Mouse (Mus musculus): ENCODE measurements around the gene Bmpr1a. TPM values are rescaled to one million over a fixed set of nuclear protein-coding genes. Genes with fewer than 3 reads are reported as not detected.
A peak's percentile ranks its signal among the peaks of the same experiment; 100 is the strongest.

Bmpr1a gene
- polyA plus RNA-seq, 1 experiment from 2014 or later = 3.4 TPM

- Histone ChIP-seq H3K4me3 (replicated peaks) (no peak overlapping the region), H3K9ac (no peak overlapping the region), H3K36me3 (no peaks in the 10 kb centered on the region), H3K4me2 (no peak overlapping the region), H3K9me3 (replicated peaks) (no peaks in the 10 kb centered on the region), H3K27ac (no peak overlapping the region), H3K4me1 (replicated peaks) (no peaks in the 10 kb centered on the region), H3K27me3 (no peaks in the 10 kb centered on the region)
- 71% methylated on average over 9 of the region's 9 CpGs for WGBS (ENCODE audit: insufficient replicate concordance)
- ATAC-seq (ENCODE audit: low read depth) (no peak), DNase-seq (no peak)
Observed at GRCm38 (mm10) chr14:34382921-34383704, 120.0 kb downstream of the Bmpr1a start.

GRCm38 (mm10) chr14:34378560-34379331 is 124.4 kb downstream of the Bmpr1a start:
- H3K27me3 ChIP-seq = no peaks in the 10 kb centered on the region
- no peak overlapping the region for H3K4me2 ChIP-seq
- no peak for ATAC-seq (ENCODE audit: low read depth)
- WGBS (ENCODE audit: insufficient replicate concordance) = 61% methylated on average over 11 of the region's 11 CpGs
- H3K27ac ChIP-seq = no peak overlapping the region
- H3K4me3 ChIP-seq (replicated peaks) = no peak overlapping the region
- no peak for DNase-seq
- H3K9me3 ChIP-seq (replicated peaks) = no peaks in the 10 kb centered on the region
- H3K4me1 ChIP-seq (replicated peaks) = 0 out of 2 replicates have a peak, but pooled peaks cover 3% of the 10 kb centered on the region
- H3K36me3 ChIP-seq = no peaks in the 10 kb centered on the region
- no peak overlapping the region for H3K9ac ChIP-seq

GRCm38 (mm10) chr14:34377121-34377520 is 126.0 kb downstream of the Bmpr1a start:
- no peak overlapping the region for H3K27ac ChIP-seq
- 0 out of 2 replicates have a peak, but pooled peaks cover 3% of the 10 kb centered on the region for H3K4me1 ChIP-seq (replicated peaks)
- no peaks in the 10 kb centered on the region for H3K27me3 ChIP-seq
- H3K9me3 ChIP-seq (replicated peaks) = no peaks in the 10 kb centered on the region
- H3K9ac ChIP-seq = no peak overlapping the region
- 45% methylated on average over 4 of the region's 4 CpGs for WGBS (ENCODE audit: insufficient replicate concordance)
- no peak overlapping the region for H3K4me2 ChIP-seq
- DNase-seq (no peak), ATAC-seq (ENCODE audit: low read depth) (no peak)
- peak overlapping the region; percentile 4; the same call in 1 of the 2 replicates for H3K4me3 ChIP-seq (replicated peaks)
- no peaks in the 10 kb centered on the region for H3K36me3 ChIP-seq

GRCm38 (mm10) chr14:34375941-34376340 is 127.2 kb downstream of the Bmpr1a start:
- 80% methylated on average over 5 of the region's 5 CpGs for WGBS (ENCODE audit: insufficient replicate concordance)
- no peak overlapping the region for H3K9ac ChIP-seq
- DNase-seq (no peak), ATAC-seq (ENCODE audit: low read depth) (no peak)
- no peaks in the 10 kb centered on the region for H3K27me3 ChIP-seq
- no peaks in the 10 kb centered on the region for H3K9me3 ChIP-seq (replicated peaks)
- H3K4me1 ChIP-seq (replicated peaks) = 0 out of 2 replicates have a peak, but pooled peaks cover 3% of the 10 kb centered on the region
- H3K36me3 ChIP-seq = no peaks in the 10 kb centered on the region
- peak overlapping the region; percentile 10; the same call in 1 of the 2 replicates for H3K4me2 ChIP-seq
- no peak overlapping the region for H3K27ac ChIP-seq
- H3K4me3 ChIP-seq (replicated peaks) = 0 out of 2 replicates have a peak overlapping the region, but pooled peaks have one; percentile 15

GRCm38 (mm10) chr14:34375415-34375904 is 127.7 kb downstream of the Bmpr1a start, which contains the start of gene Mmrn2:
Gene Mmrn2 (plus strand): TSS chr14:34375465.
- DNase-seq (no peak), ATAC-seq (ENCODE audit: low read depth) (no peak)
- Histone ChIP-seq H3K27me3 (no peaks in the 10 kb centered on the region), H3K9me3 (replicated peaks) (no peaks in the 10 kb centered on the region), H3K27ac (no peak within 1 kb of the TSS), H3K4me1 (replicated peaks) (0 out of 2 replicates have a peak, but pooled peaks cover 3% of the 10 kb centered on the region), H3K9ac (no peak within 1 kb of the TSS), H3K4me2 (peak within 1 kb of the TSS; percentile 10; the same call in 1 of the 2 replicates), H3K4me3 (replicated peaks) (peak within 1 kb of the TSS; percentile 15; the same call in 1 of the 2 replicates), H3K36me3 (no peaks in the 10 kb centered on the region)
- 44% methylated on average over 13 of the region's 13 CpGs for WGBS (ENCODE audit: insufficient replicate concordance)

- DNase-seq (no peak), ATAC-seq (ENCODE audit: low read depth) (no peak)
- Histone ChIP-seq H3K4me3 (replicated peaks) (peak within 1 kb of the TSS; percentile 8; the same call in 1 of the 2 replicates), H3K9me3 (replicated peaks) (no peaks in the 10 kb centered on the region), H3K4me1 (replicated peaks) (0 out of 2 replicates have a peak, but pooled peaks cover 3% of the 10 kb centered on the region), H3K27ac (no peak within 1 kb of the TSS), H3K9ac (no peak within 1 kb of the TSS), H3K36me3 (no peaks in the 10 kb centered on the region), H3K27me3 (no peaks in the 10 kb centered on the region), H3K4me2 (no peak within 1 kb of the TSS)
- WGBS (ENCODE audit: insufficient replicate concordance) = 50% methylated on average over 10 of the region's 10 CpGs
Observed at GRCm38 (mm10) chr14:34374577-34374976, 128.6 kb downstream of the Bmpr1a start, which contains the start of gene Sncg. Gene Sncg (minus strand): TSS chr14:34374789.

- H3K4me2 ChIP-seq = no peak overlapping the region
- 55% methylated on average over 6 of the region's 6 CpGs for WGBS (ENCODE audit: insufficient replicate concordance)
- 0 out of 2 replicates have a peak, but pooled peaks cover 3% of the 10 kb centered on the region for H3K4me1 ChIP-seq (replicated peaks)
- no peak overlapping the region for H3K27ac ChIP-seq
- no peaks in the 10 kb centered on the region for H3K9me3 ChIP-seq (replicated peaks)
- no peak overlapping the region for H3K9ac ChIP-seq
- H3K36me3 ChIP-seq = no peaks in the 10 kb centered on the region
- ATAC-seq (ENCODE audit: low read depth) = no peak
- no peak overlapping the region for H3K4me3 ChIP-seq (replicated peaks)
- no peaks in the 10 kb centered on the region for H3K27me3 ChIP-seq
- DNase-seq = no peak
Observed at GRCm38 (mm10) chr14:34373581-34373980, 129.6 kb downstream of the Bmpr1a start.

GRCm38 (mm10) chr14:34372646-34373045 is 130.5 kb downstream of the Bmpr1a start:
- H3K4me2 ChIP-seq = no peak overlapping the region
- H3K9ac ChIP-seq = no peak overlapping the region
- no peak for DNase-seq
- no peak overlapping the region for H3K4me3 ChIP-seq (replicated peaks)
- no peaks in the 10 kb centered on the region for H3K9me3 ChIP-seq (replicated peaks)
- no peak for ATAC-seq (ENCODE audit: low read depth)
- 0 out of 2 replicates have a peak, but pooled peaks cover 3% of the 10 kb centered on the region for H3K4me1 ChIP-seq (replicated peaks)
- WGBS (ENCODE audit: insufficient replicate concordance) = 79% methylated on average over 6 of the region's 6 CpGs
- H3K36me3 ChIP-seq = no peaks in the 10 kb centered on the region
- no peaks in the 10 kb centered on the region for H3K27me3 ChIP-seq
- no peak overlapping the region for H3K27ac ChIP-seq

- 66% methylated on average over 2 of the region's 2 CpGs for WGBS (ENCODE audit: insufficient replicate concordance)
- ATAC-seq (ENCODE audit: low read depth) (no peak), DNase-seq (no peak)
Observed at GRCm38 (mm10) chr14:34371763-34372162, 131.4 kb downstream of the Bmpr1a start.

GRCm38 (mm10) chr14:34370921-34371320 is 132.2 kb downstream of the Bmpr1a start:
- Histone ChIP-seq H3K4me1 (replicated peaks) (0 out of 2 replicates have a peak, but pooled peaks cover 3% of the 10 kb centered on the region), H3K27me3 (no peaks in the 10 kb centered on the region), H3K36me3 (no peaks in the 10 kb centered on the region), H3K9ac (no peak overlapping the region), H3K9me3 (replicated peaks) (no peaks in the 10 kb centered on the region), H3K27ac (no peak overlapping the region), H3K4me3 (replicated peaks) (no peak overlapping the region), H3K4me2 (no peak overlapping the region)
- 62% methylated on average over 3 of the region's 3 CpGs for WGBS (ENCODE audit: insufficient replicate concordance)
- DNase-seq (no peak), ATAC-seq (ENCODE audit: low read depth) (no peak)

More at GRCm38 (mm10) chr14:34371763-34372162, 131.4 kb downstream of the Bmpr1a start:
- Histone ChIP-seq H3K4me2 (no peak overlapping the region), H3K9ac (no peak overlapping the region), H3K36me3 (no peaks in the 10 kb centered on the region), H3K9me3 (replicated peaks) (no peaks in the 10 kb centered on the region), H3K4me3 (replicated peaks) (no peak overlapping the region), H3K27ac (no peak overlapping the region), H3K4me1 (replicated peaks) (0 out of 2 replicates have a peak, but pooled peaks cover 3% of the 10 kb centered on the region), H3K27me3 (no peaks in the 10 kb centered on the region)

GRCm38 (mm10) chr14:34370203-34370602 is 132.9 kb downstream of the Bmpr1a start:
- DNase-seq (no peak), ATAC-seq (ENCODE audit: low read depth) (no peak)
- H3K9me3 ChIP-seq (replicated peaks) = no peaks in the 10 kb centered on the region
- 54% methylated on average over 3 of the region's 3 CpGs for WGBS (ENCODE audit: insufficient replicate concordance)
- H3K27me3 ChIP-seq = no peaks in the 10 kb centered on the region
- H3K4me3 ChIP-seq (replicated peaks) = no peak overlapping the region
- H3K9ac ChIP-seq = no peak overlapping the region
- H3K4me1 ChIP-seq (replicated peaks) = 0 out of 2 replicates have a peak, but pooled peaks cover 3% of the 10 kb centered on the region
- H3K4me2 ChIP-seq = no peak overlapping the region
- H3K27ac ChIP-seq = no peak overlapping the region
- no peaks in the 10 kb centered on the region for H3K36me3 ChIP-seq

Measured in liver, embryonic 13.5 days (tissue).